Mouse (Mus musculus) MEL (cell line): ENCODE results near the gene Wrap73. TPM values are rescaled to one million over a fixed set of nuclear protein-coding genes. Genes with fewer than 3 reads are reported as not detected.

Experiments
- DNase-seq: peaks from one replicate; pipeline ENCODE4 v3.0.0; 2011; ENCODE audit warnings: low read depth, low spot score
- H3K27ac ChIP-seq: 2 replicates; pipeline ENCODE4 v1.5.1; 2012; ENCODE audit warnings: low read depth, mild to moderate bottlenecking, control low read depth, low read length, moderate library complexity; ENCODE audit not compliant: control insufficient read depth
- H3K27me3 ChIP-seq, 2 experiments: fragments of 150-350 bp in 1 of 2; sonication (generic) in 1 of 2; 2 replicates each; pipeline ENCODE4 v1.6.1; 2012; ENCODE audit warnings: low read length in 2 of 2, mild to moderate bottlenecking in 2 of 2, improper control_type of control experiment in 1 of 2, moderate library complexity in 1 of 2; ENCODE audit not compliant: insufficient read depth in 2 of 2, control insufficient read depth in 1 of 2
- H3K36me3 ChIP-seq, 2 experiments: 2 replicates each; pipeline ENCODE4 v1.6.1; 2012 to 2014; ENCODE audit warnings: low read length in 2 of 2, improper control_type of control experiment in 1 of 2, inconsistent platforms in 1 of 2, mild to moderate bottlenecking in 1 of 2; ENCODE audit not compliant: insufficient read depth in 2 of 2, control insufficient read depth in 1 of 2
- H3K4me1 ChIP-seq, 2 experiments: fragments of 150-350 bp in 1 of 2; sonication (generic) in 1 of 2; 2 replicates each; pipeline ENCODE4 v1.6.1; 2012; ENCODE audit warnings: low read length in 2 of 2, improper control_type of control experiment in 1 of 2, mild to moderate bottlenecking in 1 of 2; ENCODE audit not compliant: insufficient read depth in 2 of 2, control insufficient read depth in 1 of 2
- H3K4me3 ChIP-seq, 2 experiments: fragments of 150-350 bp in 1 of 2; sonication (generic) in 1 of 2; 2 replicates each; pipeline ENCODE4 v1.5.1; 2012; ENCODE audit warnings: low read depth in 2 of 2, low read length in 2 of 2, mild to moderate bottlenecking in 2 of 2, moderate library complexity in 2 of 2, control low read depth in 1 of 2, improper control_type of control experiment in 1 of 2; ENCODE audit not compliant: control insufficient read depth in 1 of 2, insufficient read depth in 1 of 2
- H3K79me2 ChIP-seq: 2 replicates; pipeline ENCODE4 v1.6.1; 2012; ENCODE audit warnings: mild to moderate bottlenecking, low read length, moderate library complexity; ENCODE audit not compliant: control insufficient read depth, poor library complexity, insufficient read depth
- H3K9ac ChIP-seq: 2 replicates; pipeline ENCODE4 v1.6.1; 2012; ENCODE audit warnings: low read depth, mild to moderate bottlenecking, control low read depth, low read length, moderate library complexity; ENCODE audit not compliant: control insufficient read depth, poor library complexity, severe bottlenecking
- H3K9me3 ChIP-seq: fragments of 150-350 bp; sonication (generic); replicated peaks from 2 replicates; pipeline ENCODE4 v1.6.1; 2012; ENCODE audit warnings: mild to moderate bottlenecking, low read length, improper control_type of control experiment, moderate library complexity; ENCODE audit not compliant: insufficient read depth
- BHLHE40 ChIP-seq: IDR thresholded peaks from 2 replicates; pipeline ENCODE4 v1.6.1; 2012; ENCODE audit warnings: low read depth, mild to moderate bottlenecking, inconsistent platforms, low read length, improper control_type of control experiment, borderline replicate concordance
- CHD1 ChIP-seq: IDR thresholded peaks from 2 replicates; pipeline ENCODE4 v1.6.1; 2012; ENCODE audit warnings: low read depth, mild to moderate bottlenecking, inconsistent platforms, low read length, improper control_type of control experiment
- CHD2 ChIP-seq: IDR thresholded peaks from 2 replicates; pipeline ENCODE4 v1.6.1; 2011; ENCODE audit warnings: low read length, improper control_type of control experiment
- CTCF ChIP-seq, 3 experiments: IDR thresholded peaks in 2 of 3; conservative IDR thresholded peaks in 1 of 3; 2 replicates each; pipeline ENCODE4 v1.5.1; 2011 to 2012; ENCODE audit warnings: low read length in 3 of 3, low read depth in 2 of 3, mild to moderate bottlenecking in 2 of 3, improper control_type of control experiment in 1 of 3, inconsistent platforms in 1 of 3, mixed read lengths in 1 of 3, moderate library complexity in 1 of 3; ENCODE audit not compliant: control insufficient read depth in 1 of 3, insufficient read depth in 1 of 3, poor library complexity in 1 of 3, severe bottlenecking in 1 of 3
- E2F4 ChIP-seq: IDR thresholded peaks from 2 replicates; pipeline ENCODE4 v1.6.1; 2011; ENCODE audit warnings: low read depth, low read length, improper control_type of control experiment, borderline replicate concordance
- EP300 ChIP-seq, 2 experiments: IDR thresholded peaks; 2 replicates each; pipeline ENCODE4 v1.6.1; 2011; ENCODE audit warnings: improper control_type of control experiment in 2 of 2, low read length in 2 of 2, low read depth in 1 of 2, mild to moderate bottlenecking in 1 of 2
- ETS1 ChIP-seq: IDR thresholded peaks from 2 replicates; pipeline ENCODE4 v1.6.1; 2012; ENCODE audit warnings: low read depth, mild to moderate bottlenecking, inconsistent platforms, low read length, improper control_type of control experiment, moderate library complexity
- GATA1 ChIP-seq: IDR thresholded peaks from 2 replicates; pipeline ENCODE4 v1.6.1; 2011; ENCODE audit warnings: low read depth, low read length, improper control_type of control experiment
- JUND ChIP-seq: IDR thresholded peaks from 2 replicates; pipeline ENCODE4 v1.6.1; 2011; ENCODE audit warnings: low read depth, mild to moderate bottlenecking, improper control_type of control experiment, low read length
- KAT2A ChIP-seq: conservative IDR thresholded peaks from 2 replicates; pipeline ENCODE4 v1.6.1; 2012; ENCODE audit warnings: low read depth, low read length, improper control_type of control experiment, inconsistent platforms
- MAX ChIP-seq: IDR thresholded peaks from 2 replicates; pipeline ENCODE4 v1.6.1; 2011; ENCODE audit warnings: low read length, improper control_type of control experiment
- MEF2A ChIP-seq: IDR thresholded peaks from 2 replicates; pipeline ENCODE4 v1.6.1; 2014; ENCODE audit warnings: low read depth, mild to moderate bottlenecking, inconsistent platforms, low read length, improper control_type of control experiment; ENCODE audit not compliant: poor library complexity, insufficient replicate concordance, severe bottlenecking; ENCODE audit errors: extremely low read depth
- MXI1 ChIP-seq: IDR thresholded peaks from 2 replicates; pipeline ENCODE4 v1.6.1; 2011; ENCODE audit warnings: mild to moderate bottlenecking, low read depth, low read length, improper control_type of control experiment
- MYB ChIP-seq: IDR thresholded peaks from 2 replicates; pipeline ENCODE4 v1.6.1; 2011; ENCODE audit warnings: mild to moderate bottlenecking, low read depth, low read length, improper control_type of control experiment
- MYC ChIP-seq: IDR thresholded peaks from 2 replicates; pipeline ENCODE4 v1.6.1; 2011; ENCODE audit warnings: low read depth, mild to moderate bottlenecking, low read length, improper control_type of control experiment, moderate library complexity
- POLR2A ChIP-seq, 2 experiments: IDR thresholded peaks; 2 replicates each; pipeline ENCODE4 v1.6.1; 2011 to 2012; ENCODE audit warnings: low read length in 2 of 2, mild to moderate bottlenecking in 2 of 2, control low read depth in 1 of 2, improper control_type of control experiment in 1 of 2, low read depth in 1 of 2, moderate library complexity in 1 of 2; ENCODE audit not compliant: control insufficient read depth in 1 of 2, insufficient read depth in 1 of 2, poor library complexity in 1 of 2
- POLR2AphosphoS5 ChIP-seq: IDR thresholded peaks from 2 replicates; pipeline ENCODE4 v1.6.1; 2012; ENCODE audit warnings: low read depth, borderline replicate concordance, mild to moderate bottlenecking, inconsistent platforms, low read length, moderate library complexity, mixed read lengths
- SIN3A ChIP-seq: IDR thresholded peaks from 2 replicates; pipeline ENCODE4 v1.6.1; 2012; ENCODE audit warnings: low read length, improper control_type of control experiment, inconsistent platforms
- SMC3 ChIP-seq: IDR thresholded peaks from 2 replicates; pipeline ENCODE4 v1.6.1; 2011; ENCODE audit warnings: low read depth, low read length, improper control_type of control experiment
- TAL1 ChIP-seq: IDR thresholded peaks from 2 replicates; pipeline ENCODE4 v1.6.1; 2012; ENCODE audit warnings: mild to moderate bottlenecking, inconsistent platforms, low read length, moderate library complexity, mixed read lengths
- TBP ChIP-seq: IDR thresholded peaks from 2 replicates; pipeline ENCODE4 v1.8.0; 2011; ENCODE audit warnings: low read depth, low read length, improper control_type of control experiment
- UBTF ChIP-seq: IDR thresholded peaks from 2 replicates; pipeline ENCODE4 v1.6.1; 2012; ENCODE audit warnings: low read depth, mild to moderate bottlenecking, inconsistent platforms, low read length, improper control_type of control experiment, moderate library complexity, borderline replicate concordance; ENCODE audit not compliant: insufficient read depth
- ZKSCAN1 ChIP-seq: IDR thresholded peaks from 2 replicates; pipeline ENCODE4 v1.6.1; 2012; ENCODE audit warnings: low read depth, mild to moderate bottlenecking, inconsistent platforms, low read length, improper control_type of control experiment, moderate library complexity
- ZMIZ1 ChIP-seq: IDR thresholded peaks from 2 replicates; pipeline ENCODE4 v1.6.1; 2012; ENCODE audit warnings: low read depth, mild to moderate bottlenecking, inconsistent platforms, low read length, improper control_type of control experiment, moderate library complexity
- ZNF384 ChIP-seq: IDR thresholded peaks from 2 replicates; pipeline ENCODE4 v1.6.1; 2012; ENCODE audit warnings: low read depth, mild to moderate bottlenecking, inconsistent platforms, low read length, improper control_type of control experiment
- polyA plus RNA-seq, 2 experiments: library from polyadenylated mRNA; stranded (reverse) in 1 of 2; unstranded in 1 of 2; fragments of >175 nt in 1 of 2; fragments of >200 nt in 1 of 2; gene quantifications; 2 replicates each; pipeline versions ENCODE4 v1.2.1 to v1.2.4; 2012; ENCODE audit warnings: low replicate concordance in 2 of 2, low read depth in 1 of 2; ENCODE audit not compliant: insufficient read length in 2 of 2, insufficient read depth in 1 of 2, missing spikeins in 1 of 2
- total RNA-seq: library from RNA; depleted of rRNA; stranded (reverse); fragments of 300-350 nt; gene quantifications from 2 replicates; pipeline ENCODE4 v1.2.3, GENCODE M21; 2012

Wrap73 gene
- total and polyA plus RNA-seq, 3 experiments, result 41.7 to 49.7 TPM; not detected in 1

DNA sequence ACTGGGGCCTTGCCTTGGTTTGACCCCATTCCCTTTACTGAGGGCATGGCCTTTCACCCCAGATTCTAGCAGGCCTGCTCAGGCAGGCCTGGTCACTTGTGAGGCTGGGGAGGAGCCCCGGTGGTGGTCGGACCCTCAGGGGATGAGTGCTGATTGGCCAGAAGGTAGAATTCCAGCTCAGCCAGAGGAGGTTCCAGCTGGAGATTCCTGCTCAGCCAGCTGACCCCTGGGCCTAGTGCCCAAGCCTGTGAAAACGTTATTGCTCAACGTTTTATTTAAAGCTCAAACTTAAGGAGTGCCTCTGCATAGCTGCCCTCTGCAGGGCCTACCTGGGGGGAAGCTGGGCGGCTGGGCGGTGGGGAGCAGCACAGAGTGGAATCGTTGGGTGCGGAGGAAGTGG, 35.1 kb downstream of the Wrap73 start:
- Histone ChIP-seq H3K4me3 (no peak overlapping the region), H3K4me1 (no peaks in the 10 kb centered on the region), H3K27ac (no peak overlapping the region), H3K9ac (no peak overlapping the region), H3K36me3 (no peaks in the 10 kb centered on the region), H3K27me3 (no peaks in the 10 kb centered on the region), H3K79me2 (no peaks in the 10 kb centered on the region), H3K9me3 (no peaks in the 10 kb centered on the region)
- TF ChIP-seq SMC3 (no peak), TAL1 (no peak), BHLHE40 (no peak), E2F4 (no peak), POLR2AphosphoS5 (no peak), MYC (no peak), ETS1 (no peak), JUND (no peak), CHD1 (no peak), ZNF384 (no peak), MAX (no peak), MYB (no peak), TBP (no peak)
- DNase-seq, result no peak

DNA sequence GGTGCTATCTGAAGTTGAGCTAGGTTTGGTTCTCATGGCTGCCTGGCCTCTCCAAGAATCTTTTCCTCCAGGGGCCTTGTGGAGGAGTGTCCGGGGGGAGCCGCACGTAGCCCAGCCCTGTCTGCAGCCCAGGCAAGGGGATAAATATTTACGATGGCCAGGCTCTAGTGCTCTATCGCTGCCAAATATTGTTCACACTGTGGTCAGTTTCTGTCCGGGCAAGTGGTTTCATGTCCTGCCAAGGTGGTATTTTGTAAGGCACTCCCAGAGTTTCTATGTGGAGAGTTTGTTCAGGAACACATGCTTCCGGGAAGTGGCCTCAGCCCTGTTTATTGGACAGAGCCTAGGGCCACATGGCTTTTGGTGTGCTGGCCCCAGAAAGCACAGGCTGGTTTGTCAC, 38.8 kb downstream of the Wrap73 start:
- Histone ChIP-seq H3K9ac (no peak overlapping the region), H3K27me3 (no peaks in the 10 kb centered on the region), H3K9me3 (no peaks in the 10 kb centered on the region), H3K4me1 (no peaks in the 10 kb centered on the region), H3K27ac (no peak overlapping the region), H3K36me3 (no peaks in the 10 kb centered on the region), H3K4me3 (no peak overlapping the region), H3K79me2 (no peaks in the 10 kb centered on the region)
- DNase-seq, result no peak
- TF ChIP-seq E2F4 (no peak), EP300 (IDR thresholded peaks at IDR 0.05; ENCODE audit: low read depth in 1 of 2, low read length in 2 of 2) (no peak), TBP (no peak), ZMIZ1 (no peak), MEF2A (no peak), ZKSCAN1 (no peak), MAX (no peak), CTCF (IDR thresholded peaks at IDR 0.05 in 2 of 3, conservative IDR thresholded peaks at IDR 0.05 in 1 of 3; ENCODE audit: control insufficient read depth in 1 of 3, insufficient read depth in 1 of 3, low read depth in 2 of 3, low read length in 3 of 3, poor library complexity in 1 of 3, severe bottlenecking in 1 of 3) (no peak), POLR2AphosphoS5 (no peak), UBTF (no peak), MYC (no peak), MXI1 (no peak), KAT2A (no peak), CHD2 (no peak), GATA1 (no peak), SIN3A (no peak), POLR2A (IDR thresholded peaks at IDR 0.05; ENCODE audit: control insufficient read depth in 1 of 2, insufficient read depth in 1 of 2, low read depth in 1 of 2, low read length in 2 of 2, poor library complexity in 1 of 2) (no peak)
